Mouse (Mus musculus) testis, adult 2 months (tissue): ENCODE results near the gene Pacs2. TPM values are rescaled to one million over a fixed set of nuclear protein-coding genes. Genes with fewer than 3 reads are reported as not detected.

Experiments
- H3K27ac ChIP-seq: fragments of 200-500 bp; 2 replicates; pipeline ENCODE4 v1.5.1; 2012; ENCODE audit warnings: low read depth, low read length; ENCODE audit not compliant: control insufficient read depth, insufficient read depth
- H3K27me3 ChIP-seq: fragments of 200-500 bp; 2 replicates; pipeline ENCODE4 v1.6.1; 2012; ENCODE audit warnings: mild to moderate bottlenecking, low read length, moderate library complexity; ENCODE audit not compliant: control insufficient read depth, insufficient read depth
- H3K36me3 ChIP-seq: fragments of 200-500 bp; 2 replicates; pipeline ENCODE4 v1.6.1; 2012; ENCODE audit warnings: mild to moderate bottlenecking, low read length; ENCODE audit not compliant: control insufficient read depth, insufficient read depth
- H3K4me1 ChIP-seq: fragments of 200-500 bp; 2 replicates; pipeline ENCODE4 v1.6.1; 2012; ENCODE audit warnings: low read length; ENCODE audit not compliant: control insufficient read depth, insufficient read depth
- H3K4me3 ChIP-seq: fragments of 200-500 bp; 2 replicates; pipeline ENCODE4 v1.5.1; 2012; ENCODE audit warnings: low read depth, mild to moderate bottlenecking, low read length, moderate library complexity, mixed read lengths; ENCODE audit not compliant: control insufficient read depth
- CTCF ChIP-seq: fragments of 200-500 bp; IDR thresholded peaks from 2 replicates; pipeline ENCODE4 v1.5.1; 2012; ENCODE audit warnings: low read depth, mild to moderate bottlenecking, inconsistent platforms, low read length, moderate library complexity; ENCODE audit not compliant: control insufficient read depth, insufficient read depth, insufficient replicate concordance
- POLR2A ChIP-seq: fragments of 200-500 bp; IDR thresholded peaks from 2 replicates; pipeline ENCODE4 v1.6.1; 2012; ENCODE audit warnings: low read depth, mild to moderate bottlenecking, inconsistent platforms, low read length, moderate library complexity; ENCODE audit not compliant: control insufficient read depth
- polyA plus RNA-seq: library from polyadenylated mRNA; depleted of rRNA; stranded (reverse); fragments of >200 nt; gene quantifications from 2 replicates; pipeline ENCODE4 v1.2.3, GENCODE M21; 2012; rRNA removed

Pacs2 gene
- polyA plus RNA-seq, 1 experiment, result 216 TPM

DNA sequence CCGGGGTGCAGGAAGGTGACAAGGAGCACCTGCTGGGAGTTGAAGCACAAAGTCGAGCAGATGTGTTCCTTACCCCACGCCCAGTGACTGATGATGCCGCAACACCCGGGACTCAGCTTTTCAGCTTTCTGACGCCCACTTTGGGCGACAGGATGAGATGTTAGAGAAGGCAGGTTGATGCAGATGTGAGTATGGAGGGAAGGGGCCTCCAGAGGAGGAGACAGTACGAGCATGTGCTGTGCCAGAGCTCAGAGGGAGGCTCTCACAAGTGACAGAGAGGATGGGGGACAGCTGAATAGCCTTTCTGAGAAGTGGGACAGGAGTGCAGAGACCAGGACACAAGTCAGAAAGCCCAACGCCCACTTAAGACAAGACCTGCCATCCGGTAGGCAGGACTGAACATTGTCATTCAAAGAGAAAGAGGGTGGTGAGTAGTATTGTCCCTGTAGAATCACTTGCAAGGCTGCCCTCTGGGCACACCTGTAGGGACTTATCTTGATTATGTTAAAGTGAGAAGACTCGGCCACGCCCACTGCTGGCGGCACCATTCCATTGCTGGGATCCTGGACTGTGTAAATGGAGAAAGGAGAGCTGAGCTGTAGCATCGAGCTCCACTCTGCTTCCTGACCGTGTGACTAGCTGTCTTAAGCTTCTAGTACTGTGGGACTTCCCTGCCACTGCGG, 100.7 kb downstream of the Pacs2 start:
- no peaks in the 10 kb centered on the region for H3K4me1 ChIP-seq
- H3K36me3 ChIP-seq, result no peaks in the 10 kb centered on the region
- H3K4me3 ChIP-seq, result no peak overlapping the region
- no peak overlapping the region for H3K27ac ChIP-seq
- TF ChIP-seq CTCF, result no peak
- TF ChIP-seq POLR2A, result no peak
- H3K27me3 ChIP-seq, result no peaks in the 10 kb centered on the region

DNA sequence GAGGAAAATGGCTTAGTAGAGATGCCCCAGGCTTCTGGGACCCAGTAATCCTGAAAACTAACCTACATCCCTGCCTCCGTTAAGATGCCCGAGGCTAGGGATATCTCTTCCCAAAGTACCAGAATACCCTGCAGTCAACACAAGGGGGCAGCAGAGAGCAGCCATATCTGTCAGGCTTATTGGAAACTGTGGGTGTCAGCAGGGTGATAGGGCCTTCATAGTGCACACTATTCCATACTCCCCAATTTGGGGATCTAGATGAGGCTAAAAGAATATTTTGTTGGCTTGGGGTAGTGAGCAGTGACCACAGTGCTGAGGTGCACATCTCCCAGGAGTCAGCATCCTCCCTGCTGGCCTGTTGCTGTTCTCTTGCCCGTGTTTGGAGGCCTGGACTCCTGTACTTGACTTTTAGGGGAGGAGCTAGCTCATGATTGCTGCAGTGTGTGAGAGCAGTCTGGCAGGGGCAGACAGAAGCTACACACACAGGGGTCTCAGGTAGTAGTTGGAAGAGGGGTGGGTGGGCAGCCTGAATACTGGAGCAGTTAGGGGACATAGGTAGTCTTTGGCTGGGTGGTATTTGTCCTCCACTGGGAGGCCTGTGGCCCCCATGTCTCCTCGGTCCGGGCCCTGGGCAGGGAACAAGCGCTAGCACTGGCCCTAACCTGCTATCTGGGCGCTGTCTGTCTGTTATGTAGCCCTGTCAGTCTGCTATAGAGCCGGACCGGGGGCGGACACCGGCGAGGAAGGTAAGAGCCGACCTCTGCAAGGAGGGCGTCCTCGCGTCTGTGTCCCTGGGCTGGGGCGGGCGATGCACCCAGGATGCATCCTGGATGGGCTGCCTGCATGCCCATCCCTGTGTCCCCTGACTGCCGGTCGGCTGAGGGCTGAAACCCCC, 105.5 kb downstream of the Pacs2 start:
- no peak overlapping the region for H3K4me3 ChIP-seq
- no peaks in the 10 kb centered on the region for H3K4me1 ChIP-seq
- no peak overlapping the region for H3K27ac ChIP-seq
- TF ChIP-seq CTCF, result peak; percentile 59; the same call in 1 of the 2 replicates
- no peak for TF ChIP-seq POLR2A
- H3K27me3 ChIP-seq, result no peaks in the 10 kb centered on the region
- H3K36me3 ChIP-seq, result peaks cover 2% of the 10 kb centered on the region; the same call in 1 of the 2 replicates

Other genes with a start within 250 kb of the Pacs2 start
- 1.2 TPM in 2 replicates for gene Ahnak2, start 211.9 kb upstream of the Pacs2 start, polyA plus RNA-seq
- gene Clba1, start 205.6 kb upstream of the Pacs2 start, polyA plus RNA-seq, result 77.8 and 87.0 TPM in 2 replicates
- 23.7 and 23.9 TPM in 2 replicates for gene Cdca4, start 185.1 kb upstream of the Pacs2 start, polyA plus RNA-seq
- 1.7 and 1.9 TPM in 2 replicates for gene Gpr132, start 146.3 kb upstream of the Pacs2 start, polyA plus RNA-seq
- gene Jag2, start 84.7 kb upstream of the Pacs2 start, polyA plus RNA-seq, result 9.4 and 10.9 TPM in 2 replicates
- gene Nudt14, start 72.4 kb upstream of the Pacs2 start, polyA plus RNA-seq, result 14.8 and 15.6 TPM in 2 replicates
- 5.5 and 7.5 TPM in 2 replicates for gene Btbd6, start 38.0 kb upstream of the Pacs2 start, polyA plus RNA-seq
- gene Brf1, start 13.8 kb upstream of the Pacs2 start, polyA plus RNA-seq, result 67.1 and 67.8 TPM in 2 replicates
- 451 and 544 TPM in 2 replicates for gene Tex22, start 60.0 kb downstream of the Pacs2 start, polyA plus RNA-seq
- gene Mta1, start 83.8 kb downstream of the Pacs2 start, polyA plus RNA-seq, result 57.9 and 63.9 TPM in 2 replicates
- 178 and 179 TPM in 2 replicates for gene Crip2, start 125.7 kb downstream of the Pacs2 start, polyA plus RNA-seq
- 30.4 and 106 TPM in 2 replicates for gene Crip1, start 131.8 kb downstream of the Pacs2 start, polyA plus RNA-seq
- gene Tedc1, start 141.9 kb downstream of the Pacs2 start, polyA plus RNA-seq, result 46.9 and 48.0 TPM in 2 replicates
- gene Tmem121, start 171.4 kb downstream of the Pacs2 start, polyA plus RNA-seq, result 1.0 and 1.3 TPM in 2 replicates